Mouse (Mus musculus) gastrocnemius, postnatal 4 days (tissue): ENCODE data around the gene Uqcrh. TPM values are rescaled to one million over a fixed set of nuclear protein-coding genes. Genes with fewer than 3 reads are reported as not detected.

Source experiments
- DNase-seq, 2 experiments: peaks; one replicate each; pipeline ENCODE4 v3.0.0; 2021 to 2022; ENCODE audit warnings: low spot score in 2 of 2, mixed read lengths in 2 of 2
- long read RNA-seq, 2 experiments: library from polyadenylated mRNA; stranded (forward); transcript quantifications; one replicate each; pipeline ENCODE4 v2.0.0; 2021
- total RNA-seq, 2 experiments: library from RNA; stranded (reverse); gene quantifications; 2 replicates each; pipeline ENCODE4 v1.2.3; 2021

The Uqcrh gene
- 100 to 1,000 TPM; 735 to 767 TPM for total RNA-seq
- long read RNA-seq, experiment 1, transcript Uqcrh-204 (4 exons, 579 nt): minor isoform, 8 of 127 reads
- long read RNA-seq, experiment 1, transcript Uqcrh-202 (4 exons, 547 nt): major isoform, 107 of 127 reads
- long read RNA-seq, experiment 1, partial matches to known transcripts: 2 of 127 reads
- long read RNA-seq, experiment 1, other reads (novel, unspliced or antisense): 8 of 127 reads
- long read RNA-seq, experiment 2, transcript Uqcrh-202 (4 exons, 547 nt): major isoform, 120 of 134 reads
- long read RNA-seq, experiment 2, partial matches to known transcripts: 3 of 134 reads
- long read RNA-seq, experiment 2, other reads (novel, unspliced or antisense): 7 of 134 reads

DNA sequence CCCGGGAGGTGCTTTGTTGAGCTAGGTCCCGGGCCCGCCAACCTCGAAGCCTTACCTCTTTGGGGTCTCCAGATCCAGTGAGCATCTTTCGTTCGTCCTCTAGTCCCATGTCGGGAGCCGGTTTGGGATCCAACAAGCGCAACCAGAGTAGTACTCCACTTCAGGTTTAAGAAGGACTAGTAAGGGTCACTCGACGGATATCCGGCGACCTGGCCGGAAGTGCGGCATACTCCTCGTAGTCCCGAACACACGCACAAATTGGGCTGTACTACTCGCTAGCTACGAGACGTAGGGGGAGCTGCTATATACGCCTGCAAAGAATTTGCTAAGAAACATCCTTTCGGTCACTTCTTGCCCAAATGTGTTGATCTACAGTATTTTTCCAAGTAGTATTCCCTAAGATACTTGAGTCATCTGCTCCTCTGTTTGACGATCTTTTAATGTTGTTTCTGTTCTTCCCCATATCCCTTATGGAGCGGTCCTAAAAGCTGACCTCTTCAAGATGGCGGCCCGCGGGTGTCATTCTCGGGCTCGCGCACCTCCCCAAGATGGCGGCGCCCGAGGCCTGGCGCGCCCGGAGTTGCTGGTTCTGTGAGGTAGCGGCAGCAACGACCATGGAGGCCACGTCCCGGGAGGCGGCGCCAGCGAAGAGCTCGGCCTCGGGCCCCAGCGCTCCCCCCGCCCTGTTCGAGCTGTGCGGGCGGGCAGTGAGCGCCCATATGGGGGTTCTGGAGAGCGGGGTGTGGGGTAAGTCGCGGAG is at the start of gene Uqcrh, which contains the start of gene Lrrc41:
TSS of gene Uqcrh (minus strand) at position 211 of the 760 bp plus-strand sequence.
TSS of gene Lrrc41 (plus strand) at position 409 of the 760 bp plus-strand sequence.
- DNase-seq: peak; percentile 91 to 94

DNA sequence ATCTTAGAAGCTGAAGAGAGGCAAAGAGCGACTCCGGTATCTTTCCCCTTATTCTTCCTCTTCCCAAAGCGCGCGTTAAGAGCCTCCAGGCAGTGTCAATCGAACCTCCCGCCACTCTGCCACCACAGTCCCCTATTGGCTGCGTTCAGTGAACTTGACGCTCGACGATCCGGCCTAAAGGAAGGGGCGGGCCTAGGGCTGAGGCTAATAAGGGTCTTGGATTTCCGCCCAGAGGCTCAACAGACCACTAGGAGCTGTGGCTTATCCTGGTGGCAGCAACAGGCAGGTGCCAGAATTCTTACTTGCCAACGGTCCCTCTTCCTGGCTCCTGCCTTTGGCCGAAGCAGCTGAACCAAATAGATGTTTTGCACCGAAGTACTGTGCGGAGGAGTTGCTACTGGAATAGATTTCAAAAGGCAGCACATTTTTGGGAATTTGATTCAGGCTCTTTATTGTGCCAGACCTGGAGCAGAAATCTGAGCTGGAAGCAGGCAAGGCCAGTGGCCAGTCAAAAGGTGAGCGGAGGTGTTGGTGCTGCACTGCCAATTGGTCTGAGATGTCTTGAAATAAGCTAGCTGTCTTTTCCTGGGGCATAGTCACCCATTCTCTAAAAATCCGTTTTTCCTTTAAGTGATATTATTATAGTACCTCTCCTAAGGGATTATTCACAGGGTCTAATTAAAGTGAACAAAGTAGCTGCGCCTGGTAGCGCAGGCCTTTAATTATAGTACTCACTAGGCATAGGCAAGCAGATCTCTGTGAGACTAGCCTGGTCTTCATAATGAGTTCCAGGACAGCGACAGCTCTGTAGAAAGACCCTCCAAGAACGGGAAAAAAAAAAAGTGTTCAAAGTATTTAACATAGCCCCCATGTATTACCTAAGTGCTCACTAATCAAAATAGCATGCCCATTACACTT is 49.0 kb upstream of the Uqcrh start, which contains the start of the genes Rad54l and Pomgnt1:
TSS of gene Rad54l (minus strand) at position 89 of the 918 bp plus-strand sequence.
TSS of gene Pomgnt1 (plus strand) at position 239 of the 918 bp plus-strand sequence.
- peak; percentile 64 to 81 for DNase-seq

DNA sequence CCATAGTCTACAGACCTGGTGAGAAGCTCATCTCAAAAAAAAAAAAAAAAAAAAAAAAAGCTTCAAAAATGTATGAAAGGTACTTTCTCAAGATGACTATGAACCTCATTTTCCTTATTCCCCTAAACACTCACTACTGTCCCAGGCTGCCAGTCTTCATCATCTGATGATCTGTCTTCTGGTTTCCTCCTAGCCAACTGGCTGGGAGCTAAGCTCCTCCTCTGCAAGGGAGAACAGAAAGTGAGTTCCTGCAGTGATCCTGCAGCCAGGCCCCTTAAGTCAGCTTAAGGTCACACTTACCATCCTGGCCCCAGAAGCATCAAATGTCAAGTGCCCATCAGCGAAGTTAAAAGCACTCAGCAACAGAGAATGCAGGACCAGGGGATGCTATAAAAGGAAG is 47.9 kb upstream of the Uqcrh start:
- DNase-seq: no peak

DNA sequence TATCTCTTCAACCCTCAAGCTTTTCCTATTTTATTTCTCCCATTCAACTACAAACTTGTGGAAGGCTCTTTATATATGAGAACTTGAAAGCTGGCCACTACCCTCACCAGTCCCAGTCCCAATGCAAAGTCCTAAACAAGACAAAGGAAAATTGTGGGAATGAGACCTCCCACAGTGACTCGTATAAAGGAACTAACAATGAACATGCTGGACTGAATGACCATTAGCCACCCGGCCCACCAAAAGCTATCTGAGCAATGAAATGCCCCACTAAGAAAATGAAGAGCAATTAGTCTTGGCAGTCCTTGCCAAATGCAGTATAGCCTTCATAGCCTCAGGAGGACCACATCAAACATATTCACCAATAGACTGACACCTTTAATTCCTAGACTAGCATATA is 36.6 kb upstream of the Uqcrh start:
- no peak for DNase-seq

GRCm38 (mm10) chr4:116110695-116111094 is 35.8 kb upstream of the Uqcrh start:
- DNase-seq: no peak

DNA sequence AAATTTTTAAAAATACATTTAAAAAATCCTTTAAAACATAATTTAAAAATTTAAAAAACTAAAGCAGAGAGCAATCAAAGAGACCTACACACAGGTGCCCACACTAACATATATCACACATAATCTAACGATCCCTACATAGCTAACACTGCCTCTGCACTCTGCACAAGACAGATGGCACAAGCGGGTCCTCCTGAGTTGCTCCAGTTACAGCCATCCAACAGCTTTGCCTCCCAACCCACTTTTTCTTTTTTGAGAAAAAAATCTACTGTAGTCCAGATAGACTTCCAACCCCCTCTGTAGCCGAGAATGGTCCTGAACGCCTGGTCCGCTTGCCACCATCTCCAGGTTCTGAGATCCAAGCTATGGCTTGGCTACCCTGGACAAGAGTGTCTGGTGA is 30.4 kb upstream of the Uqcrh start:
- no peak for DNase-seq

GRCm38 (mm10) chr4:116100959-116101358 is 26.1 kb upstream of the Uqcrh start:
- DNase-seq: no peak

DNA sequence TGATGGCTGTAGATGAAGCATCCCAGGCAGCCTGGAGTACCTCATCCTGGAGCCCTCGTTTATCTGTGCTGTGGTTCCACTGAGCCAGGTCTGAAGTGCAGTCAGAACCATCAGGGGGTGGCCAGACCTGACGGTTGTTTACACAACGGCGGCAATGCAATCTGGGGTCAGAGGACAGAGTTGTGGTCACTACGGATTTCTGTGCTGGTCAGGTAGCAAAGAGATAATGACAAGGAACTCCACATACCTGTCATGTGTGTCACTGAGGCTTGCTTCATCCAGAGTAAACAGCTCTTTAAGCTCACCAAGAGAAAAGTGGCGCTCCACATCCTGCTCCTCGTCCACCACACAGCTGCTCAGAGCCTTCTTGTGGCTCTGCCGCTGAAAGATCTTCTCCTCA is 22.3 kb upstream of the Uqcrh start:
- DNase-seq: no peak

GRCm38 (mm10) chr4:116096291-116096690 is 21.4 kb upstream of the Uqcrh start:
- no peak for DNase-seq

- DNase-seq: peak in 1 of 2 experiments; percentile 31
Measured at GRCm38 (mm10) chr4:116088510-116089249, 13.8 kb upstream of the Uqcrh start.

- no peak for DNase-seq
Measured at GRCm38 (mm10) chr4:116077240-116078095, 2.6 kb upstream of the Uqcrh start.

DNA sequence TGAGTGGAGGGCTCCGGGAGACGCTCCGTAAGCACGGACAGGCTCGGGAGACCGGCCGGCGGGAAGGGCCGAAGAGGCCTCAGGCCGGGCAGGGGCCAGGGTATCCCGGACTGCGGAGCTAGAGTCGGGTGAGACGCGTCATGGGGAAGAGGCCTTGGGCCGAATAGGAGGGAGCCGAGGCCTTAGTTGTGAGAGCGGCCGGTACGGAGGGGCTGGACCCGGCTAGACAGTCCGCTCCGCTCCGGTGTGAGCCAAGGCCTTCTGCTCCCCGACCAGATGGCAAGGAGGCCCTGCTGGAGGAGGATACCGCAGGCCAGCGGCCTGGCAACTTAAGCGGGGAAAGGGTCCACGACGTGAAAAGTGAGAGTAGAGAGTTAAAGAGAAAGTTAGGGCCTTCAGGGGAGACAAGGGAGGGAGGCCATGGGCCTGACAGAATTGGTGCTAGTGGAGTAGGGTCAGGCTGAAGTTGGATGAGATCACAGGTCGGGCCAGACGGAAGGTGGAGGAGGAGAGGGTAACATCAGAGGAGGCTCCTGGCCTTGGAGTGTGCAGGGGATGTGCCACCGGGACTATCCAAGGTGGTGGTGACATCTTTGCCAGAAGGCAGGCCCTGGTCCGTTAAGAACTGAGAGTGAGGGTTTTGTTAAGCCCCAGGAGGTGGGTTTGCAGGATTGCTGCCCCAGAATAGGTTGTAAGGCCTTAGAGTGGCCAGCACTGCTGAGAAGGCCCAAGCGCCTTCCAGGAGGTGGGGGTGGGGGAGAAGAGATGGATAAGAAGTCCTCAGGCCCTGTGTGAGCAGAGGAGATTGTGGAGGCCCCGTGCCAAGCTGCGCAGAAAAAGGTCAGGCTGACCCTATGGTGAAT is 1.7 kb upstream of the Uqcrh start:
- peak; percentile 30 to 52 for DNase-seq

DNA sequence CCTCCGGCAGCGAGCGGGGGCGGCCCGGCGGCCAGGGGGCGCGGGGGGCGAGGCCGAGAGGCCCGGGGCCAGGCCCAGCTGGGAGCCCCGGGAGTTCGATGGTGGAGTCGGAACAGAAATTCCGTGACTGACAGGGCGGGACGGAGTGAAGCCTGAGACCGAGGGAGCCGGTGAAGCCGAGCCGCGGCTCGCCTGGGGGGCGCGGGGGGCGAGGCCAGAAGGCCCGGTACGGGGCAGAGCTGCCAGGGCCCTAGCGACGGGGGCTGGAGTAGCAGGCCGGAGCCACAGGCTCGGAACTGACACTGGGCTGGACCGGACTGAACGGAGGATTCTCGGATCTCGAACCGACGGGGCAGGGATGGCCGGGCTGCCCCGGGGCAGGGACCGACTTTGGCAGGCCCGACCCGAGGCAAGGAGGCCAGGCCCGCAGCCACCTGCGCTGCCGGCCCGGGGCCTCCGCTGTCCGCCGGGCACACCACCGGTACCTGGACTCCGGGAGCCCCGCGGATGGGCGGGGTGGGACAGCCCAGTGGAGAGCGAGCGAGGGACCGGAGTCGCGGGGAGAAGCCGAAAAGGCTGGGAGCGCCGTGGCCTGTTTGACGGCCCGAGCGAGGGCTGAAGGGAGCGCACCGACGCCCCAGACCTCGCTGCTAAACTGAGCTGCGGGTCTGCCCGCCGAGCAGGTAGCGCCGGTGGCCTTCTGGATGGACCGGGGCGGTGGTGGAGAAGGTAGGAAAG is 929 bp upstream of the Uqcrh start:
- DNase-seq: peak; percentile 71 to 81

GRCm38 (mm10) chr4:116074145-116074675 is 661 bp downstream of the Uqcrh start:
- DNase-seq: no peak

DNA sequence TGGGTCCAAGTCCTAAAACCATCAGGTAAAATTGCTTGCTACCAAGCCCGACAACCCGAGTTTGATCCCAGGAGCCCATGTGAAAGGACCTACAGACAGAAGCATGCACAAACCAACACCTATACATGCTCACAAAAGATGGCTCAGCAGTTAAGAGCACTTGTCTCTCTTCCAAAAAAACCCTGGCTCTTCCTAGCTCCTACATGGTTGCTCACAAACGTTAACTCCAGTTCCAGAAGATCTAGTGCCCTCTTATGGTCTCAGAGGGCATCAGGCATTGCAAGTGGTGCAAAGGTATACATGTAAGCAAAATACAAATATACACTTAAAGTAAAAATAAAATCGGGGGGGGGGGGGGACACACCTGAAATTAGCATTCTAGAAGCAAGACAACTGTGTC is 1.7 kb downstream of the Uqcrh start:
- DNase-seq: no peak

DNA sequence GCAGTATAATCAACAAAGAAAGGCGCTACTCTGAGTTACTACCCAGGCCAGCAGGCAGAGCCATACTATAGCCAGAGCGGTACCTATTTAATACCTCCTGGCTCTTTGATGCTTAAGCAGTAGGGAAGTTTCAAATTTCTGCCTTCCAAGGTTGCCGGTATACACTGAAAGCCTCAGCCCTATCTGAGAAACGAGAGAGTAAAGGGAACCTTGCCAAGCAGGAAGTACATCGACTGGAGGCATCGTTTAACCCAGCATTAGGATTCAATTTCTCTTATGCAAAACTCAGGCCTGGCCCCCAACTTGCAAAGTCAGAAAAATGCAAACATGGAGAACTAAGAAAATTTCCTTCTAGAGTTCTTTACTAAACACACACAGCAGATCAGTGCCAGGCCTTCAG is 4.8 kb downstream of the Uqcrh start:
- DNase-seq: no peak

GRCm38 (mm10) chr4:116063855-116064254 is 11.0 kb downstream of the Uqcrh start:
- no peak for DNase-seq
